Mouse (Mus musculus): ENCODE measurements around the gene Tff3. TPM values are rescaled to one million over a fixed set of nuclear protein-coding genes. Genes with fewer than 3 reads are reported as not detected.

Tff3 gene
- polyA plus RNA-seq, 1 experiment from 2014 or later = not detected

DNA sequence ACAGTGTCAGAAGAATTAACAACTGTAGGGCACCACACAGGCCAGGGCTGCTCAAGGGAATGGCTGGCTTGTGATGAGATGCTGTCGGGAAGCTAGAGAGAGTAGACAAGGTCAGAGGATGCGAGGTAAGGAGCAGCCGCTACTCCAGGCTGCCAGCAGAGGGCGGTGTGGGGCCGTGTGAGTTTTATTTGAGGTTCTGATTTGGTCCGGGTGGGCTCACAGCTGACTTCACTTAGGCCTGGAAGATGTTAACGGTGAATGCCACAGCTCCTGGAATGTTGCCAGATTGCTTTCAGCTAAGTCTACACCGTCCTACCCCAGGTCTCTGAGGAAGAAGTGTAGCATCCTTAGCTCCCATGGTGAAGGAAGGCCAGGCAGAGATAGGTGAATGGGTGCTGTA, 7.5 kb downstream of the Tff3 start:
- H3K9me3 ChIP-seq (ENCODE audit: low read depth, low read length) = no peaks in the 10 kb centered on the region
- H3K9ac ChIP-seq = no peak overlapping the region
- no peaks in the 10 kb centered on the region for H3K27me3 ChIP-seq (ENCODE audit: insufficient read depth, low read length)
- H3K27ac ChIP-seq (ENCODE audit: low read depth) = no peak overlapping the region
- DNase-seq = peak; percentile 79
- H3K4me3 ChIP-seq (ENCODE audit: low read depth, low read length) = no peak overlapping the region
- no peaks in the 10 kb centered on the region for H3K36me3 ChIP-seq (ENCODE audit: insufficient read depth)
- ATAC-seq (ENCODE audit: insufficient read depth) = no peak
- no peak overlapping the region for H3K4me2 ChIP-seq
- peak; percentile 91 for TF ChIP-seq CTCF (IDR thresholded peaks at IDR 0.05; ENCODE audit: low read depth)
- WGBS = 9% methylated on average over 8 of the region's 8 CpGs
- no peaks in the 10 kb centered on the region for H3K4me1 ChIP-seq (ENCODE audit: insufficient read depth)

DNA sequence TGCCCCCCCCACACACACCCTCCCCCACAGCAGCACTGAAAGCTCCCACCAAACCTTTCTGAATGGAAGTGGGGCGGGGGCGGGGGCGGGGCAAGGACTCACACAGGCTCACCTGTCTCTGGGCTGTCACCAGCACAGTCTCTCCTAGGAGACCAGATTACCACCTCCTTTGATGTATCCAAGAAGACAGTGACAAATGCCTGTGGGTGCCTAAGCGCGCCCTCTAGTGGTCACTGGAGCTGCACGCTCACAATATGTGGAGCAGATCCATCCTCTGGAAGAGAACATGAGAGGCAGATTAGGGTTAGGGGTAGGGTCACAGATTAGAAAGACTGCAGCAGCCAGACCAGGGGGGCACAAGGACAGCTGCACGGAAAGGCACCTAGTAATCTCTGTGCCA, 10.0 kb downstream of the Tff3 start:
- H3K27me3 ChIP-seq (ENCODE audit: insufficient read depth, low read length) = no peaks in the 10 kb centered on the region
- DNase-seq (peak; percentile 86), ATAC-seq (ENCODE audit: insufficient read depth) (no peak)
- H3K4me1 ChIP-seq (ENCODE audit: insufficient read depth) = no peaks in the 10 kb centered on the region
- H3K36me3 ChIP-seq (ENCODE audit: insufficient read depth) = no peaks in the 10 kb centered on the region
- 2% methylated on average over 7 of the region's 7 CpGs for WGBS
- H3K4me3 ChIP-seq (ENCODE audit: low read depth, low read length) = no peak overlapping the region
- no peaks in the 10 kb centered on the region for H3K9me3 ChIP-seq (ENCODE audit: low read depth, low read length)
- no peak overlapping the region for H3K27ac ChIP-seq (ENCODE audit: low read depth)
- TF ChIP-seq CTCF (IDR thresholded peaks at IDR 0.05; ENCODE audit: low read depth) = peak; percentile 91
- H3K4me2 ChIP-seq = no peak overlapping the region
- no peak overlapping the region for H3K9ac ChIP-seq

DNA sequence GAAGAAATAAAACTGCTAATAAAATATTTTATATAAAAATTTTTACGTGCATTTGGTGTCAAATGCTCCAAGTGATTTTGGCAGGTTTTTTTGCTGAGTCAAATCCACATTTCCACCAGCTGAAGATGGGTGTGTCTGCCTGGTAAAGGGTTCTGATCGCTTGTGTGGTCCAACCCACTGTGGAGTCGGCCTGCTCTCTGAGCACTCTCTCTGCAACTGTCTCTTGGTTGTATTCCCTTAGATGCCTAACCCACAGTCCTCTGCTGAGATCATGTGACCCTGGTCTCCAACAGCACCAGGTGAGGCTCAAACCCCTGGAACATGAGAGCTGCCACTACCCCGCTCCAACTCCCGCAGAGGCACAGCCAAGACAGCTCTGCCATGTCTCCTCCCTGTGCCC, 11.5 kb downstream of the Tff3 start:
- ATAC-seq (ENCODE audit: insufficient read depth) (no peak), DNase-seq (no peak)
- Histone ChIP-seq H3K27ac (ENCODE audit: low read depth) (no peak overlapping the region), H3K4me1 (ENCODE audit: insufficient read depth) (no peaks in the 10 kb centered on the region), H3K9me3 (ENCODE audit: low read depth, low read length) (no peaks in the 10 kb centered on the region), H3K27me3 (ENCODE audit: insufficient read depth, low read length) (no peaks in the 10 kb centered on the region), H3K36me3 (ENCODE audit: insufficient read depth) (no peaks in the 10 kb centered on the region), H3K4me3 (ENCODE audit: low read depth, low read length) (no peak overlapping the region), H3K4me2 (no peak overlapping the region), H3K9ac (no peak overlapping the region)
- TF ChIP-seq CTCF (IDR thresholded peaks at IDR 0.05; ENCODE audit: low read depth) = no peak
- 85% methylated on average over 5 of the region's 5 CpGs for WGBS

GRCm38 (mm10) chr17:31116063-31116462, 13.4 kb downstream of the Tff3 start:
- H3K9ac ChIP-seq = no peak overlapping the region
- H3K4me1 ChIP-seq (ENCODE audit: insufficient read depth) = no peaks in the 10 kb centered on the region
- no peak overlapping the region for H3K4me2 ChIP-seq
- H3K9me3 ChIP-seq (ENCODE audit: low read depth, low read length) = no peaks in the 10 kb centered on the region
- WGBS = 40% methylated on average over 6 of the region's 6 CpGs
- no peaks in the 10 kb centered on the region for H3K36me3 ChIP-seq (ENCODE audit: insufficient read depth)
- H3K27ac ChIP-seq (ENCODE audit: low read depth) = no peak overlapping the region
- H3K27me3 ChIP-seq (ENCODE audit: insufficient read depth, low read length) = no peaks in the 10 kb centered on the region
- no peak for DNase-seq
- ATAC-seq (ENCODE audit: insufficient read depth) = no peak
- H3K4me3 ChIP-seq (ENCODE audit: low read depth, low read length) = no peak overlapping the region
- TF ChIP-seq CTCF (IDR thresholded peaks at IDR 0.05; ENCODE audit: low read depth) = no peak

GRCm38 (mm10) chr17:31113191-31113856, 16.1 kb downstream of the Tff3 start:
- Histone ChIP-seq H3K36me3 (ENCODE audit: insufficient read depth) (no peaks in the 10 kb centered on the region), H3K4me1 (ENCODE audit: insufficient read depth) (no peaks in the 10 kb centered on the region), H3K4me2 (no peak overlapping the region), H3K4me3 (ENCODE audit: low read depth, low read length) (no peak overlapping the region), H3K9me3 (ENCODE audit: low read depth, low read length) (no peaks in the 10 kb centered on the region), H3K9ac (no peak overlapping the region), H3K27ac (ENCODE audit: low read depth) (no peak overlapping the region), H3K27me3 (ENCODE audit: insufficient read depth, low read length) (no peaks in the 10 kb centered on the region)
- ATAC-seq (ENCODE audit: insufficient read depth) = no peak
- 57% methylated on average over 9 of the region's 9 CpGs for WGBS
- TF ChIP-seq CTCF (IDR thresholded peaks at IDR 0.05; ENCODE audit: low read depth) = no peak
- no peak for DNase-seq

- no peaks in the 10 kb centered on the region for H3K27me3 ChIP-seq (ENCODE audit: insufficient read depth, low read length)
- no peaks in the 10 kb centered on the region for H3K9me3 ChIP-seq (ENCODE audit: low read depth, low read length)
- H3K9ac ChIP-seq = no peak overlapping the region
- no peak for TF ChIP-seq CTCF (IDR thresholded peaks at IDR 0.05; ENCODE audit: low read depth)
- ATAC-seq (ENCODE audit: insufficient read depth) (no peak), DNase-seq (peak; percentile 17)
- 85% methylated on average over 15 of the region's 15 CpGs for WGBS
- no peak overlapping the region for H3K4me2 ChIP-seq
- H3K36me3 ChIP-seq (ENCODE audit: insufficient read depth) = no peaks in the 10 kb centered on the region
- no peak overlapping the region for H3K27ac ChIP-seq (ENCODE audit: low read depth)
- no peaks in the 10 kb centered on the region for H3K4me1 ChIP-seq (ENCODE audit: insufficient read depth)
- no peak overlapping the region for H3K4me3 ChIP-seq (ENCODE audit: low read depth, low read length)
Measured at GRCm38 (mm10) chr17:31108388-31108787, 21.1 kb downstream of the Tff3 start.

- no peak for ATAC-seq (ENCODE audit: insufficient read depth)
- WGBS = 80% methylated on average over 8 of the region's 8 CpGs
Measured at GRCm38 (mm10) chr17:31103823-31104222, 25.6 kb downstream of the Tff3 start.

More at GRCm38 (mm10) chr17:31103823-31104222, 25.6 kb downstream of the Tff3 start:
- Histone ChIP-seq H3K4me2 (no peak overlapping the region), H3K9ac (no peak overlapping the region), H3K36me3 (ENCODE audit: insufficient read depth) (no peaks in the 10 kb centered on the region), H3K27ac (ENCODE audit: low read depth) (no peak overlapping the region), H3K27me3 (ENCODE audit: insufficient read depth, low read length) (no peaks in the 10 kb centered on the region), H3K4me1 (ENCODE audit: insufficient read depth) (no peaks in the 10 kb centered on the region), H3K9me3 (ENCODE audit: low read depth, low read length) (no peaks in the 10 kb centered on the region), H3K4me3 (ENCODE audit: low read depth, low read length) (no peak overlapping the region)
- DNase-seq = no peak
- no peak for TF ChIP-seq CTCF (IDR thresholded peaks at IDR 0.05; ENCODE audit: low read depth)

All from lung, embryonic 14.5 days (tissue).